In the genomic region with DNA sequence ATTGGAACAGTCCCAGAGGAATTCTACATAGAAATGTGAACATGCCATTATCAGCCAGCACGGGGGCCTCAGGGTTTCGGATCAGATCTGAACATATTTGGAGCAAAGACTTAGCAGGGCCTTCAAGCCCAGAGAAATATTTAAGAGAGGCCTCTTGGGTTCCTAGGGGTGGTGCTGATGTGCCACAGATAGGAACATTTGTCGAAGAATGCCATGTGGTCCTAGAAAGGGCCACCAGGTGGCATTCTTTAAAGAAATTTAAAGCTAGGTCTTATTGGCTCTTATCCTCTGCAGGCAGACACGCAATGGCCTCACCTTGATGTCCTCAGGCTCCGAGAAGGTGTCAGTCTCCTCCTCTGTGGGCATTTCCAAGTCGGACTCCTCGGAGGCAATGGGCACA, we compare ENCODE assay signal across 9 mouse cellular contexts. TPM values are rescaled to one million over a fixed set of nuclear protein-coding genes. Genes with fewer than 3 reads are reported as not detected.
A peak's percentile ranks its signal among the peaks of the same experiment; 100 is the strongest.
DNase-seq lines count a peak whose midpoint lies in the region; ATAC-seq lines count a peak whose summit lies in the region.
"Had no signal": no experiment of that assay in that cellular context is flagged by ENCODE, and none has a peak within 500 bp of the region (broad histone marks: within the 10 kb centered on the region; RNA-seq: fewer than 3 reads in every experiment).

No protein-coding gene starts in this region.

- no peak overlapping the region for H3K9ac ChIP-seq in kidney, embryonic 15.5 days
- H3K9ac ChIP-seq in heart, embryonic 16.5 days (ENCODE audit: low read length), result no peak overlapping the region; the same call in 1 of the 2 replicates
- H3K9ac ChIP-seq in hindbrain, embryonic 12.5 days, result no peak overlapping the region
- H3K9ac ChIP-seq: limb, embryonic 13.5 days had no signal

- 51% methylated on average over 7 of the region's 7 CpGs for WGBS in kidney, embryonic 15.5 days
- 40% methylated on average over 7 of the region's 7 CpGs for WGBS in heart, embryonic 16.5 days
- 71% methylated on average over 7 of the region's 7 CpGs for WGBS in hindbrain, embryonic 12.5 days

- H3K36me3 ChIP-seq in kidney, embryonic 15.5 days, result no peaks in the 10 kb centered on the region
- H3K36me3 ChIP-seq in heart, embryonic 16.5 days (ENCODE audit: control insufficient read depth, insufficient read depth), result no peaks in the 10 kb centered on the region
- H3K36me3 ChIP-seq in hindbrain, embryonic 12.5 days, result no peaks in the 10 kb centered on the region
- H3K36me3 ChIP-seq: limb, embryonic 13.5 days had no signal

- ATAC-seq in kidney, embryonic 15.5 days (replicated peaks; ENCODE audit: low FRiP score), result no peak
- ATAC-seq in heart, embryonic 16.5 days (replicated peaks; ENCODE audit: extremely low read depth, insufficient read depth, low FRiP score), result no peak; the same call in 1 of the 2 replicates
- ATAC-seq in hindbrain, embryonic 12.5 days (ENCODE audit: low FRiP score), result no peak

- no peak overlapping the region for H3K4me3 ChIP-seq in kidney, embryonic 15.5 days (replicated peaks)
- no peak overlapping the region for H3K4me3 ChIP-seq in heart, embryonic 16.5 days (ENCODE audit: low read length)
- no peak overlapping the region for H3K4me3 ChIP-seq in hindbrain, embryonic 12.5 days
- H3K4me3 ChIP-seq: limb, embryonic 13.5 days had no signal

- H3K9me3 ChIP-seq in kidney, embryonic 15.5 days (replicated peaks), result no peaks in the 10 kb centered on the region
- H3K9me3 ChIP-seq in heart, embryonic 16.5 days (replicated peaks; ENCODE audit: control insufficient read depth, low read length), result no peaks in the 10 kb centered on the region
- no peaks in the 10 kb centered on the region; the same call in 1 of the 2 replicates for H3K9me3 ChIP-seq in hindbrain, embryonic 12.5 days (replicated peaks)
- H3K9me3 ChIP-seq: limb, embryonic 13.5 days had no signal

- peak; percentile 26 for DNase-seq in kidney, adult 18-20 months
- peak; percentile 70 for DNase-seq in ES-CJ7 (ENCODE audit: low read depth, low spot score)
- peak; percentile 73 for DNase-seq in brain, adult 2 months (ENCODE audit: low read depth, low spot score)
- DNase-seq in lung, postnatal 36 days, result peak; percentile 83
- peak; percentile 78 for DNase-seq in thymus, postnatal 14 days

- no peak overlapping the region for H3K4me2 ChIP-seq in kidney, embryonic 15.5 days
- H3K4me2 ChIP-seq in heart, embryonic 16.5 days (ENCODE audit: low read depth, low read length), result peak overlapping the region; percentile 28
- no peak overlapping the region for H3K4me2 ChIP-seq in hindbrain, embryonic 12.5 days (replicated peaks)
- H3K4me2 ChIP-seq: limb, embryonic 13.5 days had no signal

- peaks cover 39% of the 10 kb centered on the region for H3K4me1 ChIP-seq in kidney, embryonic 15.5 days
- peaks cover 25% of the 10 kb centered on the region for H3K4me1 ChIP-seq in heart, embryonic 16.5 days (ENCODE audit: control insufficient read depth, insufficient read depth, low read length)
- 0 out of 2 replicates have a peak, but pooled peaks cover 5% of the 10 kb centered on the region for H3K4me1 ChIP-seq in hindbrain, embryonic 12.5 days

- H3K27me3 ChIP-seq in kidney, embryonic 15.5 days, result no peaks in the 10 kb centered on the region
- no peaks in the 10 kb centered on the region for H3K27me3 ChIP-seq in heart, embryonic 16.5 days (ENCODE audit: control insufficient read depth, insufficient read depth, low read length)
- no peaks in the 10 kb centered on the region for H3K27me3 ChIP-seq in hindbrain, embryonic 12.5 days
- H3K27me3 ChIP-seq: limb, embryonic 13.5 days had no signal

- H3K27ac ChIP-seq in kidney, embryonic 15.5 days, result no peak overlapping the region
- peak overlapping the region; percentile 87 for H3K27ac ChIP-seq in heart, embryonic 16.5 days (ENCODE audit: low read length)
- H3K27ac ChIP-seq in hindbrain, embryonic 12.5 days, result no peak overlapping the region
- H3K27ac ChIP-seq: limb, embryonic 13.5 days had no signal

RNA-seq across cellular contexts. Expression of gene Cd79b, which starts 15.1 kb away (rescaled TPM):
- polyA plus RNA-seq in kidney, embryonic 15.5 days (2015; fragmentation: Nextera tagmentation; extraction: Ambion mirVana), result 6.8 and 7.3 TPM in 2 replicates
- 3.5 and 3.6 TPM in 2 replicates for polyA plus RNA-seq in heart, embryonic 16.5 days (2015; fragmentation: Nextera tagmentation; extraction: Ambion mirVana)
- 0.94 and 1.2 TPM in 2 replicates for polyA plus RNA-seq in hindbrain, embryonic 12.5 days (2016; fragmentation: Nextera tagmentation; extraction: Ambion mirVana)

RNA-seq across cellular contexts. Expression of gene Scn4a, which starts 23.4 kb away (rescaled TPM):
- polyA plus RNA-seq in kidney, embryonic 15.5 days (2015; fragmentation: Nextera tagmentation; extraction: Ambion mirVana), result 0.42 and 0.75 TPM in 2 replicates
- polyA plus RNA-seq in heart, embryonic 16.5 days (2015; fragmentation: Nextera tagmentation; extraction: Ambion mirVana), result 0.09 and 0.36 TPM in 2 replicates
- 0.04 TPM in 1 of 2 replicates, not detected in the other for polyA plus RNA-seq in hindbrain, embryonic 12.5 days (2016; fragmentation: Nextera tagmentation; extraction: Ambion mirVana)

RNA-seq across cellular contexts. Expression of gene Gh, which starts 28.0 kb away (rescaled TPM):
- not detected in 2 replicates for polyA plus RNA-seq in kidney, embryonic 15.5 days (2015; fragmentation: Nextera tagmentation; extraction: Ambion mirVana)
- polyA plus RNA-seq in heart, embryonic 16.5 days (2015; fragmentation: Nextera tagmentation; extraction: Ambion mirVana), result not detected in 2 replicates
- not detected in 2 replicates for polyA plus RNA-seq in hindbrain, embryonic 12.5 days (2016; fragmentation: Nextera tagmentation; extraction: Ambion mirVana)
- polyA plus RNA-seq: limb, embryonic 13.5 days had no signal

RNA-seq across cellular contexts. Expression of gene Prr29, which starts 35.6 kb away (rescaled TPM):
- polyA plus RNA-seq in kidney, embryonic 15.5 days (2015; fragmentation: Nextera tagmentation; extraction: Ambion mirVana), result 0.23 and 0.60 TPM in 2 replicates
- polyA plus RNA-seq in heart, embryonic 16.5 days (2015; fragmentation: Nextera tagmentation; extraction: Ambion mirVana), result 1.00 and 1.0 TPM in 2 replicates
- polyA plus RNA-seq in hindbrain, embryonic 12.5 days (2016; fragmentation: Nextera tagmentation; extraction: Ambion mirVana), result not detected in 2 replicates

RNA-seq across cellular contexts. Expression of gene Tcam1, which starts 53.2 kb away (rescaled TPM):
- polyA plus RNA-seq in kidney, embryonic 15.5 days (2015; fragmentation: Nextera tagmentation; extraction: Ambion mirVana), result 0.65 and 0.82 TPM in 2 replicates
- 0.05 and 0.07 TPM in 2 replicates for polyA plus RNA-seq in heart, embryonic 16.5 days (2015; fragmentation: Nextera tagmentation; extraction: Ambion mirVana)
- 0.15 and 0.29 TPM in 2 replicates for polyA plus RNA-seq in hindbrain, embryonic 12.5 days (2016; fragmentation: Nextera tagmentation; extraction: Ambion mirVana)

Comparison
In these comparisons a context has a peak if more than half of its experiments do, and no peak if none do; other contexts are left out.
1. DNase-seq: peak in every context shown above with its lines; median percentile 83 in lung, postnatal 36 days; 78 in thymus, postnatal 14 days; 73 in brain, adult 2 months; 70 in ES-CJ7; 26 in kidney, adult 18-20 months.